Mouse (Mus musculus): Measurements from ENCODE around the gene Gm813.

The Gm813 gene

GRCm38 (mm10) chr16:58603831-58604230, 12.9 kb downstream of the Gm813 start:
- DNase-seq: no peak

DNA sequence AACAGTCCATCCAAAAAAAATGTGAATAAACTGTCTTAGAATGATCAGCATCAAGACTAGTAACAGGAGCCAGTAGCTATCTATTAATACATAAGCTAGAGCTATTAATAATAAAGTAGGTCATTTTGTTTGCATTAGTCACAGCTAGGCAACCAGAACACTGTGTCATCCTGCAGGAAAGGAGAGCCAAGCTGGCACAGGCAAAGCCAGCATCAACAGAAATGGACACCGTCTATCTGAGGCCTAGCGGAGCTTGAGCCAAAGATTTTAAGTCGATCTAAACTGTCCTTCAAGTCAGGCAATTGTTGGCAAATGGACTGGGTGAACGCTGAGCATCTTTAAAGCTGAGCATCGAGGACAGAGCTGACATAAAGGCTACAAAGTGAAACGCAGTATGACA, 15.9 kb downstream of the Gm813 start:
- DNase-seq: no peak

GRCm38 (mm10) chr16:58591299-58591698, 25.5 kb downstream of the Gm813 start:
- DNase-seq: no peak

GRCm38 (mm10) chr16:58589444-58589843, 27.3 kb downstream of the Gm813 start:
- no peak for DNase-seq

- DNase-seq: no peak
Measured at GRCm38 (mm10) chr16:58573949-58574722, 42.6 kb downstream of the Gm813 start.

DNA sequence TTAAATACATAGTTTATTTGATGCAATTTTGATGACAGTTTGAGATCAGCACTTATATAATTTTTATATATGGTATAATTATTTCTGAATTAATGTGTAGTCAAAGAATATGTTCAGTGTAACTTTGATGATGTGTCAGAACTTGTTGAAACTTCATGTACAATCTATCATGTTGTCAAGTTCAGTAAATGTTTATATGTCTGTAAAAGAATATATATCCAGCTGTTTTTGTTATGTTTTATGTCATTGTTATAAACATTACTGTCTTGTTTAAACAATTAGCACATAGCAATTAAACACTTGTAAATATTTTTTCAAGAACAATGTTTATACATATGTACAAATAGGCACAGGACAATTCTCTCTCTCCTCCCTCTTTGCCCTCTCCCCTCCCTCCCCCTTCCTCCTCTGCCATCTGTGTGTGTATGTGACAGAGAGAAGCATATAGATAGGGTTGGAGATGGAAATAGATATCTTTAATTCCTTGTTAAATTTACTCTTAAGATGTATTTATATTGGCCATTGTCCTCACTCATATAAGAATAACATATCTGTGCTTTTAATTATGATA, 46.0 kb downstream of the Gm813 start:
- no peak for DNase-seq

All from B cell, adult 2 months (primary cell).